Mouse (Mus musculus) heart, postnatal 0 days (tissue): Measurements from ENCODE around the gene Tssk1.

Experiments used
- CTCF ChIP-seq: IDR thresholded peaks from 2 replicates; pipeline ENCODE4 v1.5.1; 2016; ENCODE audit warnings: antibody characterized with exemption, control low read depth, low read depth
- EP300 ChIP-seq: IDR thresholded peaks from 2 replicates; pipeline ENCODE4 v1.6.1; 2016; ENCODE audit warnings: antibody characterized with exemption, low read depth

- TF ChIP-seq CTCF, result no peak
- TF ChIP-seq EP300, result no peak
Measured at GRCm38 (mm10) chr16:17929631-17930030, 35.6 kb downstream of the Tssk1 start.
